Mouse (Mus musculus) testis, postnatal 14 days (tissue): ENCODE measurements at regions not wholly inside any gene's neighbourhood (a gene's known extent, or its start where the extent isn't known, plus 50 kb on each side); places are given as distances from the start of the nearest gene placed in this dataset.
A peak's percentile ranks its signal among the peaks of the same experiment; 100 is the strongest.

ENCODE experiments used
- DNase-seq: peaks from one replicate; pipeline ENCODE4 v3.0.0; 2021; ENCODE audit warnings: low spot score

GRCm38 (mm10) chr13:97651761-97652160, 108.7 kb downstream of the Gm10260 start:
- DNase-seq, result no peak

- DNase-seq, result no peak
Observed at GRCm38 (mm10) chr13:97651176-97651575, 109.3 kb downstream of the Gm10260 start.

GRCm38 (mm10) chr13:97650191-97650590, 110.2 kb downstream of the Gm10260 start:
- no peak for DNase-seq

GRCm38 (mm10) chr13:97647486-97647885, 112.9 kb downstream of the Gm10260 start:
- no peak for DNase-seq

DNA sequence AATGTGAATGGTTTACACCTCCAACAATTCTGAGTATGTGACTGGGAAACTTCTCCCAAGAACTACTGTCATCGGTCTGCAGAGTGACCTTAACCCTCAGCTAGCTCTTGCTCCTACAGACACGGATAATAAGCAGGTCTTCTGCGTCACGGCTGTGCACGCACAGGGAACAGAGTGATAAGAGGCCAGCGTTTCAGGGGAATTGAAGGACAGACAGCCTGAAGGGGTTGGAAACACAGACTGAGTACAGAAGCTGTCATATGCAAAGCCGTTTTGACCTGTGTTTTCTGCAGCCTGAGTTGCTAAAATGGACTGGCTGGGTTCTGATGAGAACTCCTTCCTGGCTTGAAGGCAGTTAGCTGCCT, 114.4 kb downstream of the Gm10260 start:
- no peak for DNase-seq

DNA sequence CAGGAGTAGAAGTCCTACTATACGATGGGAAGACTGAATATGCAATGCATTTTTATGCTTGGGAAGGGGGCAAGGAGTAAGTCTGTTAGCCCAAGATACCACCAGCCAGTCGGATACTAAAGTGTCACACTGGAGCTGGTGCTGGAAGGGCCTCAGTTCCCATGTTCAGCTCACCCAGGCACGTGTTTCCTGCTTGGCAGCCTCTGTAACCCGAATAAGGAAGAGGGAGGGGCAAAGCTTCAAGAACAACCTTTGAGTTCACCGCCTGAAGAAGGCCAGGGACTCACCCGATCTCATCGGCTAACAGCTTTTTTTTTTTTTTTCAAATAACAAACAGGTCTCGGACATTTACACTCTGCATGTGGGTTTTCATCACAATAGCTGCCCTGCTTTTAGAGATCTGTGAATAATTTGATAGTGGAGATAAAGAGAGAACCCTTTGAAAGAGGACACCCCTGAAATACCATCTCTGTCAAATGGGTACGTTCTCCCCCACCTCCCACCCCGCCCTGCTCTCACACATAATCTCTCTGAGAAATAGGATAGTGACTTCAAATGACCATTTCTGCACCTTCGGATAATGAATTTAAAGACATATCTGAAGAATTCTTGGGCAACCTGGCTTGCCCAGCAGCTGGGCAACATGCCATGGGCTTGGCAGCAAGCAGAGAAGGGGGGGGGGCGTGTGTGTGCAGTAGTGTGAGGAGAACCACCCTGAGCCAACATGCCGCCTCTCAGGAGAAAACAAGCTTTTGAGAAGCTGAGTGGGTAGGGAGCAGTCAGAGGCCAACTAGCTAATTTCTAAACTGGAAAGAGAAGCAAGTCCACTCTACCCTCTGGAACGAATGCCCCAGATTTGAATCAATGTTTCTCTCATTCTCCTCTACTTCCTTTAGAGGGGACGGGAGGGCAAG, 115.1 kb downstream of the Gm10260 start:
- DNase-seq, result no peak

DNA sequence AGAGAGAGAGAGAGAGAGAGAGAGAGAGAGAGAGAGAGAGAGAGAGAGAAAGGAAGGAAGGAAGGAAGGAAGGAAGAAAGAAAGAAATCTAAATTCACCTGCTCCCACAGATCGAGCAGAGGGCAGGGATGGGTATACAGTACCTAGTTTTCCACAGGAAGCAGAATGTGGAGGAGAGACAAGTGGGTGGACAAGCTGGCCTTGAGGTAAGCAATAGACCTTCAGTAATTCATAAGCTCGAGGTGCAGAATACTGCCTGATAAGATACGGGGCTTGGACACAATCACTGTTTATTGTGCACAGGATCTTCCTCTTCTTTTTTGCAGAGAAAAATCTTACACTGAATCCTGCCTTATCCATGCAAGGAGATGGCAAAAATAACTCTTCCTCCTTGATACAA, 120.2 kb downstream of the Gm10260 start:
- DNase-seq, result peak; percentile 70

- DNase-seq, result no peak
Observed at GRCm38 (mm10) chr13:97639656-97640055, 120.8 kb downstream of the Gm10260 start.

DNA sequence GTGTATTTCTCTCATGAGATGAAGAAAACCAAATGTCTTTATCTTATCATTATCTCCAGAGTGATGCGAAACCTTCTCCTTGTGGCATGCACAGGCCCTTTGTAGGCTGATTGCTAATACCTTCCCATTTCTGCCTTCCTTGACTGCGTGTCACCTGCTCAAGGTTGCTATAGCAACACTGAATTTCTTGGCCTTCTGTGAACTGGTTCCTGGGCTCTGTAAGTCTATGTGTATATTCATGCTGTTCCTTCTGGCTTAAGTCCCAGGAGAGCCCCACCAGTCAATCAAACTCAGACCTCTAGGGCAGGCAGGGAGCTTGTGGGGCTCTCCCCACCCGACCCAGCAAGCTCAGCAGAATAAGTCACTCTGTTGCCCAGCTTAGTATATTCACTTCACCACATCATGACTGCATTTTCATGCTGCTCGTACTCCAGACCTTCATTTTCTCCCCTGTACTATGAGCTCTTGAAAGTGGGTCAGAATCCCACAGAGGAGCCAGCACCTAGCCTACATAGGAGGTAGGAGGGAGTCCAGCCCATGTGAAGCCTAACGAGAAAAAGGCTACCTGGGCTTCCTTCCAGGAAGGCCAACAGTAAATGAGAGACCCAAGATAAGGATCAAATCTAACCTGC, 121.9 kb downstream of the Gm10260 start:
- DNase-seq, result no peak

DNA sequence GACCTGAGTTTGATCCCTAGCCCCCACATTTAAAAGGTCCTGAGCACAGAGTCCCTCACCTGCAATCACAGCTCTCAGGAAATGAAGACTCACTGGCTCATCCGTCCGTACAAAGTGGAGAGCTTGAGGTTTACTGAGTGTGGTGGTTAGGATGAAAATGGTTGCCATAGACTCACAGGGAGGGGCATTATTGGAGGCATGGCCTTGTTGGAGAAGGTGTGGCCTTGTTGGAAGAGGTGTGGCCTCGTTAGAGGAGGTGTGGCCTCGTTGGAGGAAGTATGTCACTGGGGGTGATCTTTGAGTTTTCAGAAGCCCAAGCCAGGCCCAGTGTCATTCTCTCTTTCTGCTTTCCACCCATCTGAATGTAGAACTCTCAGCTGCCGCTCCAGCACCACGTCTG, 122.9 kb downstream of the Gm10260 start:
- no peak for DNase-seq

DNA sequence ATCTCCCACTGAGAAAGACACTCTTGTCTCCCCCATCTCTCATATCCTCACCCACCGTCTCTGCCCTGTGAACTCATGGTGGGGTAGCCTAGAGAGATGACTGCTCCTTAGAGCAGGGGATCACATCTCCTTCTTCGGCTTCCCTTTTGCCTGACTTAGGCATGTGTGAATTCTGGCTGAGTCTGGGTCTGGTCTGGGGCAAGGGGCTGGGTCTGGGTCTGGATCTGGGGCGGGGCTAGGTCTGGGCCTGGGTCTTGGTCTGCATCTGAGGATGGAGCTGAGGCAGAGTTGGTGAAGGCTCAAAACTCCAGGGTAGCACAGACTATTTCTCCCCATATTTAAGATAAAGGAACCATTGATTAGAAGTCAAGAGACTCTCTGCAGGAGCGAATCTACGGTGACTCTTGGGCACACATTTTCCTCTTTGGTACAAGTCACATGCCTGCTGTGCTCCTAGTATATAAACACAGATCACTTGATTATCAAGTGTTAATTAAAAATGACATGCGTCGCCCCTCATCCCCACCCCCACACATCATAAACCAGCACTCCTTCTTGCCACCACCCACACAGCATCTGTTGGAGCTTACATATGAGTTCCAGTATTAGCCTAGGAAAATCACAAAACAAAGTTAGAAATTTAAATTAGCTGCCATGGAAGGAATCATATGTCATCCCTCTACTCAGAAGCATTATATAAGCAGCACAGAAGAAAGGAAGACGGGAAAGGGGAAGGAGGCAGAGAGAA, 126.2 kb downstream of the Gm10260 start:
- no peak for DNase-seq

GRCm38 (mm10) chr13:97633551-97633950, 126.9 kb downstream of the Gm10260 start:
- DNase-seq, result no peak

- no peak for DNase-seq
Observed at GRCm38 (mm10) chr13:97631872-97632402, 128.5 kb downstream of the Gm10260 start.

- DNase-seq, result no peak
Observed at GRCm38 (mm10) chr13:97630921-97631320, 129.5 kb downstream of the Gm10260 start.

GRCm38 (mm10) chr13:97628608-97629007, 131.8 kb downstream of the Gm10260 start:
- no peak for DNase-seq

- DNase-seq, result no peak
Observed at GRCm38 (mm10) chr13:97627247-97627646, 133.2 kb downstream of the Gm10260 start.

DNA sequence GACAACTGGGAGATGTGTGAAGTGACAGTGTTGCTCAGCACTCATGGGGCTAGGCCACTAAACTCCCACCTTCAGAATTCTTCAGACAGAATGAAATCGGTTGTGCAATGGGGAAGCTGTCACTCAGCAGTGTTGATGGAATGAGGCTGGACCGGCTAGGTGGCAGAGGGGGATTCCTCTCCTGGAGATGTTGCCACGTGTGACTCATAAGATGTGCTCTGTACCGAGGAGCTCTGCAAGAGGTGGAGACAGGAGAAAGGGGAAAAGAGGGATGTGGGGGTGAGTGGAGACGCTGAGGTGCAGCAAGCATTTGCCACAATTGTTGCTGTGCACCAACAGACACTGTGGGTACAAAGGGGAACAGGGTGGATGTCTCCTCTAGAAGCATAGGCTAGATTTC, 133.6 kb downstream of the Gm10260 start:
- DNase-seq, result no peak

- DNase-seq, result no peak
Observed at GRCm38 (mm10) chr13:97626116-97626515, 134.3 kb downstream of the Gm10260 start.

- no peak for DNase-seq
Observed at GRCm38 (mm10) chr13:97625391-97625790, 135.0 kb downstream of the Gm10260 start.

- peak; percentile 19 for DNase-seq
Observed at GRCm38 (mm10) chr13:97618190-97618586, 142.2 kb downstream of the Gm10260 start.

DNA sequence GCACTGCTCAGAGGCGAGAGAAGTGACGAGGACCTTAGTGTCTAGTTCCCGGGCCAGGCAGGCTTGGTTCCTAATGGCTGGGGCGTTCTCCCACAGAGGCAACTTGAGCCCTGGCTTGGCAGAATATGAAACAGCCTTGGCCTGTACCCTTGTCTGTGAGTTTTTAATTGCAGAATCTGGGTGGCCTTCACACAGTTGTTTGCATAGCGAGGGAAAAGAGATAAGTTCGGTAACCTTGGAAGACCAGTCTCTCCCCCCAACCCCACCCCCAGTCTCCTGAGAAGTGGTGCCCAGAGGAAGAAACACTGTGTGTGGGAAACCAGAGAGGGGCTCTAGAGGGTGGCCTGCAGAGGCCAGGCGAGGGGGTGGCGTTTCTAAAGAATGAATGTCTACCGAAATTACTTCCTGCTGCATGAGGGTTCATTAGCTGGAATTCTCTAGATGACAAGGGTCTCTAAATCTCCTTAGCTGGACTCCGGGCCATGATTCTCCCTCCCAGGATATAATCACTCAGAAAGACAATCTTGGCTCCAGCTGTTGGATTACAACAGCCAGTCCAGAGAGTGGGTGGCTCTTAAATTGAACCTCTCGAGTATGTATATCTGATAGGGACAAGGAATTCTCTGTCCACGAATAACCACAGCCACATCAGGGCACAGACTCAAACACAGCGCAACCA, 142.8 kb downstream of the Gm10260 start:
- peak; percentile 68 for DNase-seq

DNA sequence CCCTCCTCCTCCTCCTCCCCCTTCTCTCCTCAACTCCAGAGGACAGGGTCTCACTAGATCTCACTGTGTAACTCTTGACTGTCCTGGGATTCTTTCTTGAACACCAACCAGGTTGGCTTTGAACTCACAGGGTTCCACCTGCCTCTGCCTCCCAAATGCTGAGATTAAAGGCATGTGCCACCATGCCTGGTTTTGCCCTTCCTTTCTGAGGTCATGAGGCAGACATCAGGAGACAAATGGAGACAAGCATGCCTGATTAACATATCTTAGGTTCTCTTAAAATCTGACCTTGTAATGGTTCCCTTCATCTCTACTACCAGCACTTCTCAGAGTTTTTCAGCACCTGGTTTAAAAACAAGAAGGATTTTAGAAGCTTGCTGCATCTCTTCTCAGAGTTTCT, 143.5 kb downstream of the Gm10260 start:
- no peak for DNase-seq
